Mouse (Mus musculus) cerebellum, adult 9-10 months (tissue): ENCODE results near the gene Wdr20.
"Not testable (repeated sequence)": the region's sequence is repeated elsewhere in the genome, so short reads cannot be mapped to it uniquely, and the experiment has no call there.

Experiments
- DNase-seq: peaks from one replicate; pipeline ENCODE4 v3.0.0; 2022

Gene Wdr20

GRCm38 (mm10) chr12:110737170-110738157 is at the start of gene Wdr20:
Gene Wdr20, plus strand, starts transcription at chr12:110737944.
- peak; percentile 97 for DNase-seq

DNA sequence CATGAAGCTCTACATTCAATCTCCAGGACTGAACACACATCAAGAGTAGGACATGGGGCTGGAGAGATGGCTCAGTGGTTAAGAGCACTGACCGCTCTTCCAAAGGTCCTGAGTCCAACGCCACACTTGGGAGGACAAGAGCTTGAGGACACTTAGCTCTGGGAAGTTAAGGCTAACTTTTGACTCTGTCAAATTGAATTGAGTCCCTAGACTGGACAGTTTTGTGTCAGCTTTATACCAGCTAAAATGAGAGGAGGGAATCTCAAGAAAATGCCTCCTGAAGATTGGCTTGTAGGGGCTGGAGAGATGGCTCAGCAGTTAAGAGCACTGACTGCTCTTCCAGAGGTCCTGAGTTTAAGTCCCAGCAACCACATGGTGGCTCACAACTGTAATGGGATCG is 48.8 kb upstream of the Wdr20 start:
- DNase-seq = not testable (repeated sequence)

GRCm38 (mm10) chr12:110689919-110690643 is 47.7 kb upstream of the Wdr20 start:
- no peak for DNase-seq

DNA sequence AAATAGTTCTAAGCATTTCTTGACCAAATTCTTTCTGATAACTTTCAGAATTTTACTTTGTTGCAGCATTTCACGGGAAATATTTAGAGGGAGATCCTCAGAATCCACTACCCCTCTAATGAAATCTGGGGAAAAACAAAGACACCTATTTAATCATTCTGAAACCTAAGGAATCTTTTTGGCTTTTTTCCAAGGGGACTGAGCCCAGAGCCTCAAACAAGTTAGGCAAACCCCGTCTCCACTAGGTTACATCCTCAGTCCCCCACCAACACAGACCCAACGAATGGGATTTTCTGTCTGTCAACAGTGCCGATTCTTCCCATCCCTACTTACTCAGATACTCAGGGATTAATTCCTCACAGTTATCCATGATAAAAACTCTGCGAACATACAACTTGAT is 44.4 kb upstream of the Wdr20 start:
- not testable (repeated sequence) for DNase-seq

- peak; percentile 79 for DNase-seq
Observed at GRCm38 (mm10) chr12:110695676-110696171, 42.0 kb upstream of the Wdr20 start.

GRCm38 (mm10) chr12:110696173-110696974 is 41.4 kb upstream of the Wdr20 start:
- peak; percentile 98 for DNase-seq

DNA sequence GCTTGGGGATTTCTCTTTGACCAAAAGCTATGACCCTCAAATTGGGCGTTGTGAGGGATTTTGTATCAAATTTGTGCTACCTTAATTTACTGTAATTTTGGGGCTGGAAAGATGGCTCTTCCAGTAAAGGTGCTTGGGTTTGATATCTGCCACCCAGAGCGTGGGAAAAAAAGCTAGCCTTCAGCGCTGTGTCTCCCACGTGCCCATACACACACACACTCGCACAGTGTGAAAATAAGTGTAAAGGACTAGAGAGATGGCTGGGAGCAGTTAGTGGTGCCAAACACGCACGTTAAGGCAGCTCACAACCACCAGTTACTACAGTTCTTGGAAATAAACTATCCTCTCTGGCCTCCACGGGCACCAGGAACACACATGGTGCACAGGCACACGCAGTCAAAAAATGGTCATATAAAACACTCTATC is 40.8 kb upstream of the Wdr20 start:
- peak; percentile 58 for DNase-seq

- peak; percentile 54 for DNase-seq
Observed at GRCm38 (mm10) chr12:110697457-110697856, 40.3 kb upstream of the Wdr20 start.

DNA sequence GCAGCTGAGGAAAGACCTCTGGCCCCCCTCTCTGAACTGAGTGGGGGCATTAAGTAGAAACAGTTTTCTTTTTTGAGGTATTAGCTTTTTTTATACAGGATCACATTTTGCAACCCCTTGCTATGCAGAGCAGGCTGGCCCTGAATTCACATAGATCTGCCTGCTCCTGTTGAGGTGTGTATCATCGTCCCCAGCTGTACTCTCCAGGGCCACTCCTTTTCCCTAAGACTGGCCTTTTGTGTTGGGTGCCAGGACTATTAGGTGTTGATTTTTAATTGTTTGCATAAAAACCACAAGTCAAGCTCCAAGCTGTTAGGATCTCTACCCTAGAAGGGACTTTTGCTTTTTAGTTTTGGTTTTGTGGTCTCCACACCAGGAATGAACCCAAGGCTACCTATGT is 39.7 kb upstream of the Wdr20 start:
- no peak for DNase-seq

DNA sequence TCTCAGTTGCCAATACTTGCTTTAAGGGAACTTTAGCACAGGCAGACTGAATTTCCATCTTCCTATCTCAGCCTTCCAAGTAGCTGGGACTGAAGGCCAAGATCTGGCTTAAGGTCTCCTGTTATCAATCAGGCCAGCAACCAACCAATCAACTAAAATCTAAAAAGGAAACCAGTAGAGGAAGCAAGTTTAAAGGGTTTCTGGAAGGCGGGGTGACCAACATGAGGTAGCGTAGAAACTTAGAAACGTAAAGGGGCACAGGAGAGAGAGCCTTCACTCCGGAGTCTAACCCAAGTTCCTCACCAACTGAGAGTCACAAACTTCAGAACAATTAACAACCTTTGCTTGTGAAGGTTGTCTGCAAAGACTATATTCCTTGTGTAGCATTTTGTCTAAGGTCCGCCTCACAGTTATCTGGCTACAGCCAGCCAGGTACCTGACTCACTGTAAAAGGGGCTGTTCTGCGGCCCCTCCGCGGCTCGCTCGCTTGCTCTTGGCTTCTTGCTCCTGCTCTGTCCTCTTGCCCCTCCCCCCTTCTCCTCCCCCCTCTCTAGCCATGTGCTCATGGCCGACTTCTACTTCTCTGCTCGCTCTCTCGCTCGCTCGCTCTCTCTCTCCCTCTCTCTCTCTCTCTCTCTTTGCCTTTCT is 39.1 kb upstream of the Wdr20 start:
- DNase-seq = no peak

- DNase-seq = no peak
Observed at GRCm38 (mm10) chr12:110699171-110699547, 38.6 kb upstream of the Wdr20 start.

DNA sequence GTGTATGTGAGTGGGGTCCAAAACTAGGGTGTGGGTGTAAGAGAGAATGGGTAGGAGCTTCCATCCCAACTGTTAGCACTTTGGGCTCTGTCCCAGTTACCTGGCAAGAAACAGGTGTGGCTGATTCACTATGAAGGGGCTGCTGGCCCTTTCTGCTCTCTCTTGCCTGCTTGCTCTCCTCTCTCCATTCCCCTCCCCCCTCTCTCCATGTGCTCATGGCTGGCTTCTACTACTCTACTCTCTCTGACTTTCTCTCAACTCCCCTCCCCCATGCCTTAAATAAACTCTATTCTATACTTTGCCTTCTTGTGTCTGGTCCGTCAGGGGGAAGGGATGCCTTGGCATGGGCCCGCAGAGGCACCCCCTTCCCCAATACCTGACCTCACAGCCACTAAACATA is 37.0 kb upstream of the Wdr20 start:
- no peak for DNase-seq

DNA sequence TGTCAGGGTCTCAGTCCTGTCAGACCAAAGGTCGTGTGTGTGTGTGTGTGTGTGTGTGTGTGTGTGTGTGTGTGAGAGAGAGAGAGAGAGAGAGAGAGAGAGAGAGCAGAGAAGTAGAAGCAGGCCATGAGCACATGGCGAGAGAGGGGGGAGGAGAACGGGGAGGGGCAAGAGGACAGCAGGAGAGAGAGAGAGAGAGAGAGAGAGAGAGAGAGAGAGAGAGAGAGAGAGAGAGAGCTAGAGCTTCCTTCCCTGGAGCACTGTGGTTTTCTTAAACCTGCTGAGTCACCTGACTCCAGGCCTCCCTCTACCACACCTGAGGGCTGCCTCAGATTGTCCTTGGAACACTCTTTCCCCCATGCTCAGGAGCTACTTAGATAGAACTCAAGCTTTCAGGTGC is 36.4 kb upstream of the Wdr20 start:
- DNase-seq = not testable (repeated sequence)

- no peak for DNase-seq
Observed at GRCm38 (mm10) chr12:110702556-110702955, 35.2 kb upstream of the Wdr20 start, which contains the start of gene Hsp90aa1. Gene Hsp90aa1, minus strand, starts transcription at chr12:110702728.

- peak; percentile 85 for DNase-seq
Observed at GRCm38 (mm10) chr12:110703008-110703471, 34.7 kb upstream of the Wdr20 start.

GRCm38 (mm10) chr12:110703682-110704081 is 34.1 kb upstream of the Wdr20 start:
- no peak for DNase-seq

GRCm38 (mm10) chr12:110705419-110705818 is 32.3 kb upstream of the Wdr20 start:
- DNase-seq = not testable (repeated sequence)

DNA sequence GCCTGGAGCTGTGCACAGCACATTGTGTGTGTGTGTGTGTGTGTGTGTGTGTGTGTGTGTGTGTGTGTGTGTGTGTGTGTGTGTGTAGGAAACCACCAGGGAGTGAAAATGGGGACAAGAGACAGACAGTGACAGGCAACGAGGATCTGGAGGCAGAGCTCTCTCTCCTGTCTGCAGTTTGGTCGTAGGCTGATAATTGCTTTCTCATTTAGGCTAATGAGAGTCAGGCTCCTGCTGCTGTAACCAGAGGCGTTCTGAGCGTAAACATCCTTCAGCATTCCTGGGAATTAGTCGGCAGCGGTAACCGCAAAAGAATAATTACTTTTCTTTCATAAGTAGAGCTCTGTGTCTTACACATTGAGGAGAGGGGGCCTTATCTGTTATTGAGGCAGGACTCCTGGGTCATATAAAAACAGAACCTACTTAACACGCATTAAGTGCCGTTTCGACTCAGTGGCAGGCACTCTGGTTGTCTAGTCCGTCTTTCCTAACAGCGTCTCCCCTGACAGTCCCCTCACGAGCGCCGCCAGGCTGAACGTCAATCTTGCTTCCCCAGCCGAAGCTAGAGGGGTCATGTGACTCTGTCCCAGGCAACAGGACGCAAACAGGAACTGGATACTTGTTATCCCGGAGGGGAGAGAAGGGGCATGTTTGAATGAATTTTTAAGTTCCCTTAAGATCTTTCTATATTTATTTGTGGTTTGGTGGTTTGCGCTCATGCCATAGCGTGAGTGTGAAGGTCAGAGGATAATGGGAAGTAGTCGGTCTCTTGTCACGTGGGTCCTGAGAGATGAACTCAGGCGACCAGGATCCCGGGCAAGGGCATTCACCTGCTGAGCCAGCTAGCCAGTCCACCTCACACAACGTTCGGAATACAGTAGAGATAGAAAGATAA is 31.2 kb upstream of the Wdr20 start:
- no peak for DNase-seq

GRCm38 (mm10) chr12:110707451-110707850 is 30.3 kb upstream of the Wdr20 start:
- DNase-seq = no peak

DNA sequence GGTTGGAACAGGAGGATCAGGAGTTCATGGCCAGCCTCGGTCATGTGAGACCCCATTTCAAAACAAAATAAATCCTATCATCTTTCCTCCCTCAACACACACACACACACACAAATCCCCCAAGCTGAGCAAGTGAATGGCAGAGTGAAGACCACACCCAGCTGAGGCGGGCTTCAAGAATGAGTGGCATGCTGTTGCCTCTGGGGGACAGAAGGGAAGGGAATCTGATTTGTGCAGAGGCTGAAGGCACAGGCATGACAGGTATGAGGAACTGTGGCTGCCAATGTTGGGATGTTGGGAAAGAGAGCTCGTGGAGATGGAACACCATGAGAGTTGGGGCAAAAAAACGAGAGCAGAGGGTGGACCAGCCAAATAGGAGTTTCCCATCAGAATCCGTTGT is 26.5 kb upstream of the Wdr20 start:
- no peak for DNase-seq

- no peak for DNase-seq
Observed at GRCm38 (mm10) chr12:110713784-110714183, 24.0 kb upstream of the Wdr20 start.
